ENCODE assay signal across 20 mouse cellular contexts in genomic region chr4:126842911-126843310, GRCm38 (mm10).
DNase-seq lines count a peak whose midpoint lies in the region; TF ChIP-seq lines count a peak whose summit lies in the region.
"Had no signal": no experiment of that assay in that cellular context is flagged by ENCODE, and none has a peak within 500 bp of the region (broad histone marks: within the 10 kb centered on the region; RNA-seq: fewer than 3 reads in every experiment).

No protein-coding gene starts in this region.

- peak; percentile 16 to 44 for DNase-seq in lung, adult 18-20 months
- DNase-seq in lung, adult 2 months = no peak
- DNase-seq in lung, postnatal 36 days = peak; percentile 37
- DNase-seq in lung, postnatal 14 days = no peak
- DNase-seq in ES-CJ7 (ENCODE audit: low read depth, low spot score) = peak; percentile 52
- DNase-seq in spleen, adult 18-20 months = no peak
- DNase-seq: adrenal gland, postnatal 10 days; adrenal gland, postnatal 36 days; B cell, adult 2 months; cerebellum, adult 18-20 months; cerebellum, adult 9-10 months; cerebellum, postnatal 14 days; gastrocnemius, postnatal 25 days; heart, adult 18-20 months; heart, postnatal 10 days; heart, postnatal 36 days had no signal

- no peak overlapping the region for H3K4me3 ChIP-seq in lung, adult 2 months (replicated peaks; ENCODE audit: extremely low read depth, low read depth, low read length)
- H3K4me3 ChIP-seq: forebrain, embryonic 10.5 days; forebrain, embryonic 15.5 days; heart, embryonic 12.5 days; heart, embryonic 15.5 days had no signal

- H3K4me1 ChIP-seq in lung, adult 2 months (ENCODE audit: control insufficient read depth, insufficient read depth, low read length) = no peaks in the 10 kb centered on the region
- H3K4me1 ChIP-seq: forebrain, embryonic 10.5 days; heart, embryonic 15.5 days had no signal

- TF ChIP-seq CTCF in lung, adult 2 months (IDR thresholded peaks at IDR 0.05; ENCODE audit: insufficient read depth, low read length) = no peak

- TF ChIP-seq POLR2A in lung, adult 2 months (IDR thresholded peaks at IDR 0.05; ENCODE audit: borderline replicate concordance, extremely low read depth, low read depth, low read length) = no peak

- WGBS in lung, adult 2 months = 69% methylated on average over 3 of the region's 3 CpGs

Comparison
In these comparisons a context has a peak if more than half of its experiments do, and no peak if none do; other contexts are left out.
1. DNase-seq: peak in lung, adult 18-20 months (2 of 2), lung, postnatal 36 days (single experiment) and ES-CJ7 (single experiment); none in lung, adult 2 months (single experiment), lung, postnatal 14 days (single experiment) and spleen, adult 18-20 months (0 of 2).